ENCODE assay signal across 25 mouse cellular contexts in genomic region chr7:87145896-87146295, GRCm38 (mm10).
"Had no signal": no experiment of that assay in that cellular context is flagged by ENCODE, and none has a peak within 500 bp of the region (broad histone marks: within the 10 kb centered on the region; RNA-seq: fewer than 3 reads in every experiment).

No protein-coding gene starts in this region.

- H3K4me3 ChIP-seq: gastrocnemius, adult 2 months; heart, embryonic 10.5 days; heart, embryonic 12.5 days; hindbrain, embryonic 10.5 days; hindbrain, embryonic 12.5 days; intestine, embryonic 15.5 days; limb, embryonic 13.5 days; limb, embryonic 15.5 days; liver, embryonic 13.5 days; liver, embryonic 15.5 days had no signal

- H3K4me2 ChIP-seq: heart, embryonic 12.5 days; hindbrain, embryonic 12.5 days; hindbrain, embryonic 14.5 days; intestine, embryonic 15.5 days; limb, embryonic 13.5 days; limb, embryonic 15.5 days; liver, embryonic 11.5 days; liver, embryonic 13.5 days; liver, embryonic 15.5 days had no signal

- H3K27me3 ChIP-seq: heart, embryonic 12.5 days; hindbrain, embryonic 12.5 days; intestine, embryonic 15.5 days; limb, embryonic 13.5 days; limb, embryonic 15.5 days; liver, embryonic 13.5 days; liver, embryonic 15.5 days had no signal

- H3K36me3 ChIP-seq: heart, embryonic 10.5 days; heart, embryonic 12.5 days; hindbrain, embryonic 10.5 days; hindbrain, embryonic 12.5 days; intestine, embryonic 15.5 days; limb, embryonic 13.5 days; limb, embryonic 15.5 days; liver, embryonic 13.5 days; liver, embryonic 15.5 days had no signal

- H3K9me3 ChIP-seq: heart, embryonic 10.5 days; heart, embryonic 12.5 days; hindbrain, embryonic 10.5 days; hindbrain, embryonic 12.5 days; intestine, embryonic 15.5 days; limb, embryonic 13.5 days; limb, embryonic 15.5 days; liver, embryonic 13.5 days; liver, embryonic 15.5 days had no signal

- ATAC-seq: forebrain, embryonic 16.5 days; hindbrain, embryonic 16.5 days; inflammation-experienced regulatory T-cells, adult 6 months; intestine, embryonic 15.5 days; intestine, postnatal 0 days had no signal

- H3K27ac ChIP-seq: gastrocnemius, adult 2 months; heart, embryonic 10.5 days; hindbrain, embryonic 10.5 days; hindbrain, embryonic 12.5 days; hindbrain, embryonic 14.5 days; intestine, embryonic 15.5 days; limb, embryonic 13.5 days; limb, embryonic 15.5 days; liver, embryonic 13.5 days; liver, embryonic 15.5 days had no signal

- H3K4me1 ChIP-seq: heart, embryonic 10.5 days; heart, embryonic 12.5 days; hindbrain, embryonic 10.5 days; hindbrain, embryonic 12.5 days; intestine, embryonic 15.5 days; limb, embryonic 13.5 days; limb, embryonic 15.5 days; liver, embryonic 13.5 days; liver, embryonic 15.5 days had no signal

- H3K9ac ChIP-seq: heart, embryonic 12.5 days; hindbrain, embryonic 12.5 days; hindbrain, embryonic 14.5 days; intestine, embryonic 15.5 days; limb, embryonic 13.5 days; limb, embryonic 15.5 days; liver, embryonic 13.5 days; liver, embryonic 15.5 days had no signal

- DNase-seq: gastrocnemius, adult 2 months; gastrocnemius, postnatal 10 days; gastrocnemius, postnatal 25 days; heart, adult 18-20 months; heart, postnatal 10 days; heart, postnatal 4 days; layer of hippocampus, adult 9-11 months; layer of hippocampus, postnatal 36 days; left cerebral cortex, postnatal 4 days; liver, embryonic 13.5 days; lung, adult 18-20 months had no signal
